Mouse (Mus musculus) 416B (cell line): ENCODE data around the gene Il1a.

ENCODE experiments used
- DNase-seq: peaks from one replicate; pipeline ENCODE4 v3.0.0; 2011; ENCODE audit warnings: low read depth

Gene Il1a

GRCm38 (mm10) chr2:129263073-129263472, 46.7 kb downstream of the Il1a start:
- peak; percentile 75 for DNase-seq

- peak; percentile 82 for DNase-seq
Measured at GRCm38 (mm10) chr2:129261151-129261794, 48.5 kb downstream of the Il1a start.

- DNase-seq, result no peak
Measured at GRCm38 (mm10) chr2:129260646-129261045, 49.1 kb downstream of the Il1a start.

- peak; percentile 90 for DNase-seq
Measured at GRCm38 (mm10) chr2:129258475-129259211, 51.1 kb downstream of the Il1a start.

GRCm38 (mm10) chr2:129258056-129258455, 51.7 kb downstream of the Il1a start:
- no peak for DNase-seq

- no peak for DNase-seq
Measured at GRCm38 (mm10) chr2:129256006-129256405, 53.8 kb downstream of the Il1a start.

- DNase-seq, result no peak
Measured at GRCm38 (mm10) chr2:129254076-129254475, 55.7 kb downstream of the Il1a start.

- DNase-seq, result no peak
Measured at GRCm38 (mm10) chr2:129253631-129253970, 56.2 kb downstream of the Il1a start.

GRCm38 (mm10) chr2:129252836-129253630, 56.7 kb downstream of the Il1a start:
- no peak for DNase-seq
